Mouse (Mus musculus) spleen, adult 2 months (tissue): ENCODE measurements at regions not wholly inside any gene's neighbourhood (a gene's known extent, or its start where the extent isn't known, plus 50 kb on each side); places are given as distances from the start of the nearest gene placed in this dataset.

ENCODE experiments used
- CTCF ChIP-seq: fragments of 200-500 bp; IDR thresholded peaks from 2 replicates; pipeline ENCODE4 v1.5.1; 2011; ENCODE audit warnings: mild to moderate bottlenecking, inconsistent platforms; ENCODE audit not compliant: insufficient read depth, insufficient read length, insufficient replicate concordance; ENCODE audit errors: extremely low read depth
- POLR2A ChIP-seq: fragments of 200-500 bp; IDR thresholded peaks from 2 replicates; pipeline ENCODE4 v1.6.1; 2011; ENCODE audit warnings: low read depth, low read length, inconsistent platforms

- TF ChIP-seq CTCF (no peak), POLR2A (no peak)
Measured at GRCm38 (mm10) chr10:57121514-57121913, 364.7 kb upstream of the Hsf2 start.
